Mouse (Mus musculus) monocyte, adult 5-6 weeks (primary cell): ENCODE results near the gene Plekhn1. TPM values are rescaled to one million over a fixed set of nuclear protein-coding genes. Genes with fewer than 3 reads are reported as not detected.

ENCODE experiments used
- ATAC-seq: fragments of 153-309, 156-312 bp; replicated peaks from 2 replicates; pipeline ENCODE4 v1.8.0; 2017; ENCODE audit warnings: mild to moderate bottlenecking; ENCODE audit not compliant: low TSS enrichment, insufficient number of reproducible peaks, severe bottlenecking, poor library complexity, low FRiP score
- total RNA-seq: library from RNA; stranded (forward); fragments of 200-1000, 200-491, 200-594 nt; gene quantifications from 3 replicates; pipeline ENCODE4 v1.2.3, GENCODE M21; 2017

The Plekhn1 gene
- total RNA-seq, 1 experiment from 2014 or later: 17.1 TPM

GRCm38 (mm10) chr4:156192421-156193199 lies 42.0 kb downstream of the Plekhn1 start:
- ATAC-seq: no peak

- ATAC-seq: no peak
Measured at GRCm38 (mm10) chr4:156188811-156189323, 45.8 kb downstream of the Plekhn1 start.

GRCm38 (mm10) chr4:156188162-156188810 lies 46.4 kb downstream of the Plekhn1 start:
- ATAC-seq: no peak

GRCm38 (mm10) chr4:156185950-156186850 lies 48.5 kb downstream of the Plekhn1 start:
- ATAC-seq: no peak

GRCm38 (mm10) chr4:156185456-156185949 lies 49.2 kb downstream of the Plekhn1 start:
- no peak for ATAC-seq

- ATAC-seq: no peak
Measured at GRCm38 (mm10) chr4:156184291-156184954, 50.2 kb downstream of the Plekhn1 start.

- no peak for ATAC-seq
Measured at GRCm38 (mm10) chr4:156183747-156184146, 50.9 kb downstream of the Plekhn1 start.

GRCm38 (mm10) chr4:156177630-156178029 lies 57.0 kb downstream of the Plekhn1 start:
- ATAC-seq: no peak

- no peak for ATAC-seq
Measured at GRCm38 (mm10) chr4:156171828-156172227, 62.8 kb downstream of the Plekhn1 start.

Other genes starting within 250 kb of the Plekhn1 start
- 2.8 to 3.5 TPM (median 3.1 TPM) in 3 replicates for gene B3galt6, start 242.2 kb downstream of the Plekhn1 start, total RNA-seq
- 300 to 351 TPM (median 344 TPM) in 3 replicates for gene Sdf4, start 242.0 kb downstream of the Plekhn1 start, total RNA-seq
- gene Tnfrsf4, start 221.0 kb downstream of the Plekhn1 start, total RNA-seq: 1.8 to 6.6 TPM (median 5.3 TPM) in 3 replicates
- 29.2 to 74.7 TPM (median 38.4 TPM) in 3 replicates for gene Tnfrsf18, start 208.7 kb downstream of the Plekhn1 start, total RNA-seq
- gene Ttll10, start 175.4 kb downstream of the Plekhn1 start, total RNA-seq: not detected in 3 replicates
- 5.7 to 20.4 TPM (median 15.4 TPM) in 3 replicates for gene 9430015G10Rik, start 124.9 kb downstream of the Plekhn1 start, total RNA-seq
- gene Rnf223, start 104.3 kb downstream of the Plekhn1 start, total RNA-seq: 0.39 TPM in 1 of 3 replicates, not detected in the others
- 1.4 to 8.4 TPM (median 2.7 TPM) in 3 replicates for gene Agrn, start 37.4 kb downstream of the Plekhn1 start, total RNA-seq
- gene Isg15, start 34.0 kb downstream of the Plekhn1 start, total RNA-seq: 1.9 to 9.6 TPM (median 2.4 TPM) in 3 replicates
- gene AW011738, start 31.6 kb downstream of the Plekhn1 start, total RNA-seq: 2.6 to 12.3 TPM (median 3.3 TPM) in 3 replicates
- gene Perm1, start 19.0 kb downstream of the Plekhn1 start, total RNA-seq: 0.19 to 0.48 TPM in 2 of 3 replicates, not detected in the other
- gene Noc2l, start 1.2 kb upstream of the Plekhn1 start, total RNA-seq: 33.0 to 53.8 TPM (median 40.5 TPM) in 3 replicates
- gene Samd11, start 20.8 kb upstream of the Plekhn1 start, total RNA-seq: 0.19 to 1.8 TPM (median 0.29 TPM) in 3 replicates
- 0.19 TPM in 1 of 3 replicates, not detected in the others for gene Vmn2r-ps159, start 96.2 kb upstream of the Plekhn1 start, total RNA-seq